Mouse (Mus musculus): ENCODE results near the gene 9130019O22Rik.

- no peak for TF ChIP-seq POLR2A (IDR thresholded peaks at IDR 0.05; ENCODE audit: borderline replicate concordance, extremely low read depth, insufficient read depth, insufficient read length, poor library complexity, severe bottlenecking)
- TF ChIP-seq CTCF (IDR thresholded peaks at IDR 0.05; ENCODE audit: borderline replicate concordance, extremely low read depth, insufficient read depth, insufficient read length): no peak
These were observed 35.3 kb upstream of the 9130019O22Rik start for GRCm38 (mm10) chr7:127422247-127422646.
